Mouse (Mus musculus): ENCODE measurements at regions not wholly inside any gene's neighbourhood (a gene's known extent, or its start where the extent isn't known, plus 50 kb on each side); places are given as distances from the start of the nearest gene placed in this dataset.

DNA sequence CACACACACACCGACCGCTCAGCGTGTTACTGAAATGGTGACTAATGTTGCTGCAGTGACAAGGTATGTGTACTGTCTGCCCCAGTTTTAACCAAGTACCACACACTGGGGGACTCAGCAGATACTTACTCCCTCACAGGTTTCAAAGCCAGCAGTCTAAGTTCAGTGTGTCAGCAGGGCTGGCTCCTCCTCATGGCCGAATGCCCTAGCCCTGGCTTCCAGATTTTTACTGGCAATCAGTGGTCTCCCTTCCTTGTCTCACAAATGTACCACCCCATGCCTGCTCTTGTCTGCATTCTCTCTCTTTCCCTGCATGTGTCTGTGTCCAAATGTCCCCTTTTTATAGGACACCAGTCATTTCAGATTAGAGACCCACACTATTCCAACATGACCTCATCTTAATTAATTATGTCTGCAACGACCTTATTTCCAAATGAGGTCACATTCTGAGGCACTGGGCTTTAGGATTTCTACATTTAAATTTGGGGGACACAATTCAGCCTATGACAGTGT is 114.7 kb downstream of the Uri1 start:
- no peak for DNase-seq (ENCODE audit: low read depth, low spot score)

DNA sequence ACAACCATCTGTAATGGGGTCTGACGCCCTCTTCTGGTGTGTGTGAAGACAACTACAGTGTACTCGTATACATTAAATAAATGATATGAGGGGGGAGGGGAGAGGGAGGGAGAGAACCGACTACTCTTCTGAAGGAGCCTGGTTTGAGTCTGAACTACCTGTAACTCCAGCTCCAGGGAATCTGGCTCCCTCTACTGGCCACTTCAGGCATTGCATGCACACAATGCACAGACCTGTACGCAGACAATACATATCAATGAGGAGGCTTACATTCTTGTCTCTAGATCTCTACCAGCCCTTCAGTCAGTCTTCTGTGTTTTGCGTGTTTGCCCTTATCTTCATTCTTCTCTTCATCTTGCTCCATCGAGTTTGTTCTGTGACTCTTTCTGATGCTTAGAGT is 120.4 kb upstream of the Zfp536 start:
- DNase-seq (ENCODE audit: low read depth, low spot score): peak; percentile 13

DNA sequence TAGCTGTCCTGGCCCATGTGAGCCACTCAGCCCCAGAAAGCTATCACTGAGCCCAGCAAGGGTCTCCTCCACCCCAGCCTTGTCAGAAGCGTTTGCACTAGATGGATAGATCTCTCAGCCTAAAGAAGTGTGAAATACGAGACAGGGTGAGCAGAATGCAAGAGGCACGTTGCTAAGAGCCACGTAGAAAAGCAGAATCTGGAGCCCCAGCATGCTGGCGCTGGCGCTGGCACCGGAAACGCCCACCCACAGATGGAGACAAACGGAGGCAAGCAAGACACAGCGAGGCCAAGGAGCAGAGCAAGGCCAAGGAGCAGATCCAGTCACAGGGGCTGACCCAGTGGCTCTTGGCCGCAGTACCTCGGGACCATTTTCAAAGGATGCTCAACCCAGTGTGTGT is 100.9 kb upstream of the Zfp536 start:
- peak; percentile 41 for DNase-seq (ENCODE audit: low read depth, low spot score)

DNA sequence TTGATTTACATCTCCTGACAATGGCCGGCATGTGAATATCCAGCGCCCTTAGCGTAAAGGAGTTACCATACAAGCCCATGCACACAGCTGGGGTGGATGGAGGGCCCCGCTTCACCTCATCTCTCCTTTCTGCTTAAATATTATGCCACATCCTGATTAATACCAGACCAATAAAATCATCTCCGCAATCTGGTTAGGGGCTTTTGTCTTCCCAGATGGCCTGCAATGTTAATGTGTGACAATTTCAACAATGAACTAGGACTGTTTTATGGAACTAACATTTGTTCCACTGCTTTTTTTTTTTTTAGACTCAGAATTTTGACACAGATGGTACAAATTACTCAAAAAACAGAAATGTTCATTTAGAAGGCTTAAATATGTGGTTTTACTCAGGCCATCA is 97.5 kb upstream of the Zfp536 start:
- no peak for DNase-seq (ENCODE audit: low read depth, low spot score)

DNA sequence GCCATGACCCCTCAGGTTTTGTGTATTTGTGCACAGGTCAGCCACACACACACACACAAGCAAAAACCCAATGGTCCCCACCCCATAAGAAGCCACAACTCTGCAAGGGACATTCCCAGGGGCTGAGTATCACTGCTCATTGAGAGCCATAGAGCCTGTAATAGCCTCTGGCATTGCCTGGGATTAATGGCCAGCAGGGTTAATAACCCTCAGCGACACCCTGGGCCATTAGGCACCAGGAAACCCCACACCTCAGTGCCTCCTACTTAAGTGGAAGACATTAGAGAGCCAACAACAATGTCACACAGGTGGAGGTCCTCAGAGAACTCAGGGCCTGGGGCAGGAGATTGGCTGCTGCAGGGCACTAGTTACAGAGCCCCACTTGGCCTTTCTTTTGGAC is 93.0 kb upstream of the Zfp536 start:
- no peak for DNase-seq (ENCODE audit: low read depth, low spot score)

DNA sequence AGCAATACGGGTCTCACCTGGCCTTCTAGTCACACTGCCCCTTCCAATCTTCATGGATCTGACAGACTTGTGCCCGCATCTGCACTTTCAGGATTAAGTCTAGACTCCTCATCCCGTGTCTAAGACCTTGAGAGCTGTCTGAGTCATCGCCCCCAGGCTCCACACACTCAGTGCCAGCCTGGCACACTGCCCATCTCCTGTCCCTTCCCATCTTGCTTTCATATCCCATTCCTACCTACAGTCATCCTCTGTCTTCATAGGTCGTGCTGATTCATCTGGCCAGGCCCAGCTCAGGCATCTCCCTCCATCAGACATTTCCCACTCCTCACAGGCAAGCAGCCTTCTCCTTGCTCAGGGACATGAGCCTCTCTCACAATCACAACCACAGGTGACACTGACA is 78.0 kb upstream of the Zfp536 start:
- DNase-seq (ENCODE audit: low read depth, low spot score): peak; percentile 16

DNA sequence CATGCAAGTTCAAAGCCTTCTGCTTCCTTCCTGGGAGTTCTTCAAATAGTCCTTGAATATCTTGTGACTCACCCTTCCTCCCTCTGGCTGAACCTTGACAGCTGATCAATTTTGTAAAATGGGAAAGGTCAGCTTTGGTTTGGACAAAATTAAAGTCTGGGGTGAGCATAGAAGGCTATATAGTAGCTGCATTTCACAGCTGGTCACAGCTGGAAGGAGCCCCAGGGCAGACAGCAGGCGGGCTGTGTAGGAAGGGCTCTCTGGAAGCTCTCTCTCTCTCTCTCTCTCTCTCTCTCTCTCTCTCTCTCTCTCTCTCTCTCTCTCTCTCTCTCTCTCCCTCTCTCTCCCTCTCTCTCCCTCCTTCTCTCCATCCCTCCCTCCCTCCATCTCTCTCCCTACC is 71.8 kb upstream of the Zfp536 start:
- DNase-seq (ENCODE audit: low read depth, low spot score): no peak

DNA sequence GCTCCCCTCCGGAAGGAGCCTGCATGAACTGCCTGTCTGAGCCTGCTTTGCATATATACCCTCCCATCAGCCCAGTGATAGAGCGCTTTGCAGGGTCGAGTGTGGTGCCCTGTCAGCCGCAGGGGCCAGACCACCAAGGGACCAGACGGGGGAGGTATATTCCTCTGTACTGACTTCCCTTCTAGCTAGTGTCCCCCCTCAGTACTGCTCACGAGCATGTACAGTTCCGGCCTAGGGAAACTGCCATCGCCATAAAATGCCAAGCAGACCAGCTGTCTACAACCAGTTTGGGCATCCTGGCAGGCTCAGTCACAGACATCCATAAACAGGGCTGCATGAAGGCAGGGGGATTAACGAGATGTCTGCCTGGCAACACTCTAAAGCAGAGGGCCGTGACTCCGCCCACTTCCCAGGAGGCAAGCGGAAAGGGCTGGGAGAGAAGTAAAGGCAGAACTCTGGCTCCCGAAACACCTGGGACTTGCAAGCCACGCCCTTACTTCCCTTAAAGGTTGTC is 68.6 kb upstream of the Zfp536 start:
- no peak for DNase-seq (ENCODE audit: low read depth, low spot score)

DNA sequence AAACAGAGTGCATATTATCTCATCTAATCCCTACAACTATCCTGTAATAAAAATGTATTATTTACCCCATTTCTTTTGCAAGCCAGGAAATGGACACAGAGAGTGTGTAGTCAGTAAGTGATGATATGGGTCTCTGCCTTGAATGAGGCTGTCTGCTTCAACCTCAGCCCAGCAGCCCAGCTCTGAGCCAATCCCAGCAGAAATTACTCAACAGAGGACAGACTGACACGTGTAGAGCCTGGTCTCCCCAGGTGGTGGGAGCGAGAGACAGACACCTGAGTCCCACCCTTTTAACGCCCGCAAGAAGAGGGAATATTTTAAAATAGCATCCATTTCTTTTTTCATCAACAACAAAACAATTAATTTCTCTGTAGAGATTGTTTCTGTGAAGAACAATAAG is 68.1 kb upstream of the Zfp536 start:
- no peak for DNase-seq (ENCODE audit: low read depth, low spot score)

DNA sequence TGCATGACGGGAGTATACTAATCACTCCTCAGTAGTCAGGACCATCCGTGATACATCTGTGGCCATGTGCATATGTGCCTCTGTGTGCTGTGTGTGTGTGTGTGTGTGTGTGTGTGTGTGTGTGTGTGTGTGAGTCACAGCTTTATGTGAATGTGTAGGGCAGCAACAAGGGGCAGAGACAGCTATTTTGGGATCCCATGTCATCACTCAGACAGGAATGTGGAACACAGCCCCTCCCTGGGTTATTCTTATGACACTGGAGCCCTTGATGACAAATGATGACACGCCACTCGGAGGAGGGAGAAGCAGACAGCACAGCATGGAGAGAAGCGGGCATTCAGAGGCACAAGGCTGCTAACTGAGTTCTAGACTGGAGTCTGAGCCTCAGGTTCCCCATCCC is 64.4 kb upstream of the Zfp536 start:
- DNase-seq (ENCODE audit: low read depth, low spot score): peak; percentile 35

DNA sequence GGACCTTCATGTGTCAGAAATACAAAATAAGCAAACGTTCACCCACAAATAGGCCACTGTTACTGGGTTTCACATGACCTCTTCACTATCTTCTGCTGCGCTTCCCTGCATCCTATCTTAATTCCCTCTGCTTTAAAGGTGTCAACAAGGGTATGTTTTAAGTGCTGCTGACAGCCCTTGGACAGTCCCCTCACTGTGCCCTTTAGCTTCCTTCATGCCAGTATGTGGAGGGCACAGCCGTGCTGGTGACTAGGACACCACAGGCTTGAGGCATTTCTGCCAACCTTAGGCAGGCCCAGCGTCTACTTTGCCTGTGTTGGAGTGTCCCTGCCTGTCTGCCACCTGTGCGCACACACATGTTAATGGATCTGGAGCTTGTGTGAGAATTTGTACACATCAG is 63.9 kb upstream of the Zfp536 start:
- no peak for DNase-seq (ENCODE audit: low read depth, low spot score)

DNA sequence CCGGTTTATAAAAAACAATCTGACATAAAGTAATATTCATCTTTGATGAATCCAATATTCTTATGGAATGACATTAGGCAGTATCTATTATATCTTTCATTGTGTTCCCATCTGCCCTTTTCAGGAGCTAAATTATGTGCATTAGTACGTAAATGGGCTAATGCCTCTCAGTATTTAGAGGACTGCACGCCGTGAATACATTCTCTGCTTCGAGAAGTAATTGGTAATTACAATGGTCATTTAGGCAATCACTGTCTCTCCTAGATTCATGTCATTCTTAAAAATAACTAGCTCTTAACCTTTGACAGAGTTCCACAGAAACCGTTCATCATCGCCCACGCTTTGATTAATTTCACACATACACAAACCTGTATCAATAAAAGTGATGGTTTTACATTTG is 60.0 kb upstream of the Zfp536 start:
- DNase-seq (ENCODE audit: low read depth, low spot score): no peak

DNA sequence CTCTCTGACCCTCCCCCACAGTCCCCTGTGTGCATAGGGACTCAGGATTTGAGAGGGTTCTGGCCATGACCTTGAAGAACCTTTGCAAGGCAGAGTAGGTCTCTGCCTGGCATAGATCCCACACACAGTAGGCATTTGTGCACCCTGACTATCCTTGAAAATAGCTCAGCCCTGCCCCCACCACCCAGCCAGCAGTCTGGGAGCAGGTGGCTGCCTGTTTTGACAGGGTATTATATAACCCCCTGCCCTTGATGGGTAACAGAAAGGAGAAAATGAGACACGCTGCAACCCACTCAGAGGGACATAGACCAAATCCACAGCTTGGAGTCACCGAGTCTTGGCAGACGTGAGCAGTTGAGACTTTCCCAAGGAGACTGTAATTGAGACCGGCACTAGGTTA is 58.9 kb upstream of the Zfp536 start:
- peak; percentile 49 for DNase-seq (ENCODE audit: low read depth, low spot score)

DNA sequence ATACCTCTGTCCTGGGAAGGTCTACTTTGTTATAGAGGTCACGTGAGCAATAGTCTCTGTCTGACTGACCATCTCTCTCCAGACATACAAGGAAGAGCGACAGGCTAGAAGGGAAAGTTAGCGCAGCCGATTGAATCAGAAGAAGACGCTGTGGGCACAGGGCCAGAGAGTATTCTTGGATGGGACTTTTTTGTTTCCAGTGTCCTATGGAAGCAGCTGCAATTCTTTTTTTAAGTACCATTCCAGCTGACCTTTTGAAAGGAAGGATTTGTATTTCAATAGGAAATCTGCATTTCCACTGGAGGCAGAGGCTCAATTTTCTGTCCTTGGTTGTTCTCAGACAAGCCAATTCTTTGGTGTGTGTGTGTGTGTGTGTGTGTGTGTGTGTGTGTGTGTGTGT is 52.3 kb upstream of the Zfp536 start:
- no peak for DNase-seq (ENCODE audit: low read depth, low spot score)
